Mouse (Mus musculus) layer of hippocampus, adult 9-11 months (tissue): ENCODE results near the gene Pard3b.

ENCODE experiments used
- DNase-seq: peaks from one replicate; pipeline ENCODE4 v3.0.0; 2022

Gene Pard3b

DNA sequence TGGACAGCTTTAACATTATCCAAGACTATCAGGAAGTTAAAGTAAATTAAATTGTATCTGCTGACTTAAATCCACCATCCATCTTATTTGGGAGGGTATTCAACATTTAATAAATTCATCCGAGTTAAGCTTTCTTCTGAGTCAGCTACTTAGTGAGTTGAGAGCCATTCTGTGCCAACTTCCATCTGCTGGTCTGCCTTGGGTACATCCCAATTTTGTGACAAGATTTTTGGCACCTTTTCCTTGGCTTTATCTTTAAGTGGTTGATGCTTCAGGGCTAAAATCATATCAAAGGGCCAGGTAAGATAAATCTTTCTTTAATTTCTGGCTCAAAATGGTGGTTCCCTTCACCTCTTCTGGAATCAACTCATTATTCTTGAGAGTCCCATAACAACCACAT is 640.0 kb downstream of the Pard3b start:
- no peak for DNase-seq

DNA sequence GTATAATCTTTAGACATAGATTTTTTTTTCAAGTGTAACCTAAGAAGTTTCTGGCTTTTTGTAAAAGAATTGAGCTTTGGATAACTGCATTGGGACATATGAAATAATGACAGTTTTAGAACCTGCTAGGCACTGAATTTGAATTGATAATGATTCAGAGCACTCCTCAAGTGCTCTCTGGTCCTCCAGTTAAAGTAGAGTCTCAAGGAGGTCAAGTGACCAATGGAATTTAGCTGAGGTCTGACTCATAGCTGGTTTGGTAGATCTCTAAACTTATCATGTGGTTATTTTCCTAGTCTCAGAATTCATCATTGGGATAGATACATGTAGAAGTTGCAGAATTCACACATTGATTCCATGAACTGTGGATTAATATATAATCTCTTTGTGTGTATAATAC is 642.0 kb downstream of the Pard3b start:
- no peak for DNase-seq

DNA sequence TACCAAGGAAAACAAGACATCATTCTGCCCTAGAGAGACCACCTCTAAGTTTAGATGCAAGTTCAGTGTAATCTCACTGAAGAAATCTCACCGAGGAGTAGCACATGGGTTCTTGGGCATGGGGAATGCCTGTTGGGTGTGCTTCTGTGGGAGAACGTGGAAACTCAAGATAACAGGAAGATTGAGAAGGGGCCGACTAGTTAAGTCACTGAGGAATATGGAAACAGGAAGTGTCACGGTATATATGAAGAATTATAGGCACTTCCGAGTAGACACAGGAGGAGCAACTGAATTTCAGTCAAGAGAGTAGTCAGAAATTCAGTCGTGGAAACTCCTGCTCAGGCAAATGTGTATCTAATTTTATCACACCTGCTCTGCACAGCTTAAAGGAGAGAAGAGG is 644.2 kb downstream of the Pard3b start:
- DNase-seq: no peak

DNA sequence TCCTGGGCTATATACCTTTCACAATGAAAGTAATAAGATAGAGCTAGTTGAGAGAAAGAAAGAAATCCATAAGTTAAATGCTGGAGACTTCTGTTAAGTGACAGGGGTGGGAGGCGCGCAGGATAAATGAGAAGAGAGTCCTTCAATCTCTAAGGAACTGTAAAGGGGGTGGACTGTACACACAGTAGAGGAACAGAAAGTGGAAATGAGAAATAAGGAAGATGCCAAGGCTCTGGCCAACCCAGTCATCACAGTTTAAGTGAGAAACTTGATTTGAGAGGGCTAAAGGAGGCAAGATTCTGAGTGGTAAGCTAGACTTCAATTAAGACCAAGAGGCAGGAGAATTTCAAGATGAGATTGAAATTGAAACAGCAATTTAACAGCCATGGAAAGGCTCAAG is 645.0 kb downstream of the Pard3b start:
- no peak for DNase-seq

DNA sequence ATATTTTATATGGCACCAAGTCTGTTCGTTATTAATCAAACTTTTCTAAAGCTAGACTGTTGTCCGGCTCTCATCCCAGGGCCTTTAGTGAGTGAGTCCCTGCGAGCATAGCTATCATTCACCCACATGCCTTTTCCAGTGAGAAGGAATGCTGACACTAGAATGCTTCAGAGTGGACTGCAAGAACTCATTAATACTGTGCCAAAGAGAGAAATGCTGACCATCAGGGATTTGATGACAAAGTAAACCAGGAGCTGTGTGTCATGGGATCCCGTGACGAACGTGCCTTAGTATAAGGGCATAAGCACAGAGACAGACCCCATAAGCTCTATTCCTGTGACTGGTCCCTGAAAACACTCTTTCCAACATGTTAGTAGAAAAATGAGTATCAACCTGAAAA is 670.8 kb downstream of the Pard3b start:
- no peak for DNase-seq

DNA sequence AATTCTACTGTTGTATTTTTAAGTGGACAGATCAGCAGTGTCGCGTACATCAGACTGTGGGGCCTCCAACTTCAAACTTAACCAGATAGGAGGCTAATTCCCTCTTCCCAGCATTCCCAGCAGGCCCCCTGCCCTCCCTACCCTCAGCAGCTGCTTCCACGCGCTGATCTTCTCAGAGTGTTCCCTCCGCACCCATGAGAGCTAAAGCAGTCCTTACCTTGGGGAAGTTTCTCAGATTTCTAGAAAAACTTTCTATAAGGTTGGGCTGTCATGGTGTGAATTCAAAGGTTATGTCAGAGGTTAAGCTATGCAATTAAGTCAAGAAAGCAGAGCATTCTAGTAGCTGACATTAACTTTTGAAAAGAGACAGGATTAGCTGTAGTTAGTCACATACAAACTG is 686.6 kb downstream of the Pard3b start:
- DNase-seq: no peak

DNA sequence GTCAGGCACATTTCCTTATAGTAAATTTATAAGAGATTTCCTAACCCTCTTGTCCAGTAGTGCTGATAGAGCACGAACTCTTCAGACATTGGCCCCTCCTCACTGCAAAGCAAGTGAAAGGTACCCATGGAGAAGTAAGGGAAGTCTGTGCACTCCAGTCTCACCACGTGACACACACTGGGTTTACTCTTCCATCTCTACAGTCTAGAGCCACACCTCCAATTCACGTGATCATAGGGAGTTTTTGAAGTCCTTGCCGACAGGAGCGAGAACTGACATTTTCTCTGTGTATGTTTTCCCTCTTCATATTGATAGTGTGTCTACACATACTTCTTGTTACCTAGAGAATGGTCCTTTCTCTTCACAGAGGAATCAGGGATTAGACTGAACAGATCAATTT is 689.1 kb downstream of the Pard3b start:
- no peak for DNase-seq

DNA sequence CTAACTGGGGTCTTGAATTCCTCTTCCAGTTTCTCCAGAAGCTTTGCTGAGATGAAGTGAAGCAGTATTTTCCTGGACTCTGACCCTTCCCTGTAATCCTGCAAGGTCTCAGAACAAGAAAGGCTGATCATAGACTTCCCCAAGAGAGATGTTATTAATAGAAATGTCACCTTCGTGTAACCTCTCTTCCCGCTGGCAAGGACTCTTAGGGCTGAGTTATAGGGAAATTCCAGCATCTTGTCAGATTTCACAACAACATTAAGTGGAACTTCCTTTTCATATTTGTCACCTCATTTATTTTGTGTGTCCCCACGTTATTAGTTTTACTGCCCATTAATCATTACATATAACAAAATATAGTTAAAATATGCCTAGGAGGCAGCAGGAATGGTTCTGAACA is 690.2 kb downstream of the Pard3b start:
- DNase-seq: no peak

DNA sequence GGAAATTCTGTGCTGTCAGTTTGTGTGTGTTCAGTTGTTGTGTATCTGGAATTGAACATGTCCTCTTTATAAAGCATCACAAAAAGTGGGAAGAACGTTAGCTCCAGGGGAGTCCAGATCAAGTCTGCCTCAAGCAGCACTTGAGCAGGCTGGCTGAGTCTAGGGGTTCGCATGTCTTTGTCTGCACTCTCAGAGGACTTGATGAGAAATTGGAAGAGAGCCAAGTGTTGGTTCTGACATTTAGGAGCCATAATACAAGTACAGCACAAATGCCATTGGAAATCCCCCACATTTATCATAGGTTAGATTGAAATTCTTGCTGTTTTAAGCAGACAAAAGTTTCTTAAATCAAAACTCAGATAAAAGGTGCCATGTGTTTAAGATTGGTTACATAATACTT is 694.4 kb downstream of the Pard3b start:
- DNase-seq: no peak

DNA sequence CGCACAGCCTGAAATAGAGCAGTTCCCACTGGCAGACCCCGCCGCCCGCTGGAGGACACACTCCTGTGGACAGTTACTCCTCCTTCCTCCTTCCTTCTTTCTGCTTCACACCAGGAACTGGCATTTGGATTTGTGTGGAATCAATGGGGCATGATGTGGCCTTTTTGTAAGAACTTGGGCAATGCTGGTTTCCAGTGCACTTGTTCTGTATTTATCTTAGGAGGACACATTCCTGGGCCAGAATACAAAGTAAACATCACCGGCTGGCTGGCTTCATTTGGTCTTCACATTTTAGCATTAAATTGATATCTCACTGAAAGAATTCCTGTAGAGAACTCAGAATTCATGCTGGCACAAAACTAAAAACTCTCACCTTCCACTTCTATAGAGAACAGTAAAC is 695.6 kb downstream of the Pard3b start:
- no peak for DNase-seq

DNA sequence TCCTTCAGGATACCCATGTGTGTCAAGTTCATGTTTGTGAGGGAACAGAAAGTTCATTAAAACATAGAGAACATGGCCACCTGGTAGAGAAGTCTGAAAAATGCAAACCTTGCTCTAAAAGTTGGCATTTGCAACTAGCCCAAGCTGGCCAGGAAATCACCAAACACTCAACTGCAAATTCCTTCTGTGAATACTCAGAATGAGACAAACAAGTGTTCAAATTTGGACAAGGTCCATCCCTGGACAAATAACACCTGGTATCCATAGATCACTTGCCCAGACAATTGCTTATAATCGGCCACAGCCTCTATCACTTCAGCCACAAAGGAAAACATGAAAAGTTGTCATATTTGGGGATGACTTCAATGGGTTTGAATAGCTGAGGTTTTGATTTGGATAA is 701.6 kb downstream of the Pard3b start:
- DNase-seq: no peak

DNA sequence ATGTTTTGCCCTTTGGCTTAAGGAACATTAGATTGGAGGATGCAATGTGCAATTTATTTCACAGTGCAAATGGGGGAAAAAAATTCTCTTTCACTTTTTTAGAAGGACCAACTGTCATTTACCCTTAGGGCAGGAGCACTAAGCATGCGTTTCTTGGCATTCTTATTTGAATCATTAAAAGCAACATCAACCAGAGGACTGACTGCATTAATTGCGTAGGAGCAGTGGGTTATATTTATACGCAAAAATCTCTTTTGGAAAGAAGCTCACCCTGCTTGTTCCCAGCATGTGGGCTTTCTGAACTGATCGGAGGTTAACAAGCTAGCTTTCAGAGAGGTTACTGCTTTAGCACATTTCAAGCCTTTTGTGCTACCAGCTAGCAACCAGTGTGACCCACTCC is 705.7 kb downstream of the Pard3b start:
- peak; percentile 5 for DNase-seq

DNA sequence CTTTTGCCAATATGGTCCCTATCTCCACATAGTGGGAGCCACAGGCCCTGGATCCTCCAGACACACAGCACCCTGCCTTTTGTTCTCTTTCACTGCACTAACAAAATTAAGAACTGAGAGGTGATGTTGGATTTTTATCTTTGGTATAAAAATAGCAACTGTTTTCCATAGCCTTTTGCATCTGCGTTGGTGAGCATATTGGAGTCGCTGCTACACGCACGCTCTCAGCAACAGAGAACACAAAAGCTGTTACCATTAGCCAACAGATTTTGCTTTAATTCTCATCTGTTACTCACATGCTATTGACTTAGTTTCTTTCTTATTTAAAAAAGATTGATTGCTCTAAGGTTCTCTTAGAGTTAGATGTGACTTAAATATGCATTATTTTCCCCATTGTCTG is 709.7 kb downstream of the Pard3b start:
- peak; percentile 44 for DNase-seq

DNA sequence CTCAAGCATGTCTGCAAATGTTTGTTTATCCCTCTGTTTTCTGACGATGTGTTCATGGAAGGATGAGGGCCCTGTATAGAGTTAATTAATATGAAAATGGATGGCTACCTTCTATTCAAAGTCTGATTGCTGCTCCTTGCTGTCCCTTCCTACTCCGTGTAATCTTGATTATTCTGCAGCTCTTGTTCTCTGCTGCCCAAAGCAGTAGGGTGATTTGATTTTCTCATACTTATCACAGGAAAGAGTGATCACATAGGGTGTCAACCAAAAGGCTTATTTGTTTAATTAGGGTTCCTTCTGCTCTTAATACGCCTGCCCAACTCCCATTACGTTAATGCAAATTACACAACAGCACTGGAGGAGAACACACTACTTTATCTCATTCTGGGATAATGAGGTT is 716.9 kb downstream of the Pard3b start:
- no peak for DNase-seq

DNA sequence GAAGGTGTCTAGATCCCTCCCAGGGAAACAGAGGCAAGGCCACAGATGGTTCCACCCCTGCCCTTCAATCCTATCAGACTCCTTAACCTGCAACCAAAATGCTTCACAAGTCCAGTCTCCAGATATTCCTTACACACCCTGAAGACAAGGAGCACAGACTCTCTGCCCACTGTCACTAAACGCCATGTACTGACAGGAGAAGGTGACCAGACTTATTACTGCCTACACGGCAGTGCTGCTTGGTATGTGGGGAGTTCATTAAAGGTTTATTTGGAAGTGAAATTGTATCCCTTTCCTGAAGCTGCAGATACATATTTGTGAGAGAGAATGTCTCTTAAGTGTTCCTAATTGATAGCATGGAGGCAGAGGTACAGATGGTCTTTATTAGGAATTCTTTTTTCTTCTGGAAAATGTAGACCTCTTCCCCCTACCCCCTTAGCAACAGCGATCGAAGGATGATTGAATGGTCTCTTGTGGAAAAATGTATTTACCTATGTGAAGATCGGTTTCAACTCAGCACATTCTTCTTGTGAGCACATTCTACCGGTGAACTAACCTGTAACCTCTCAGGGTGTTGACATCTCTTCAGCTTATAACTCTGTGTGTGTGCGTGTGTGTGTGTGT is 735.9 kb downstream of the Pard3b start:
- no peak for DNase-seq

DNA sequence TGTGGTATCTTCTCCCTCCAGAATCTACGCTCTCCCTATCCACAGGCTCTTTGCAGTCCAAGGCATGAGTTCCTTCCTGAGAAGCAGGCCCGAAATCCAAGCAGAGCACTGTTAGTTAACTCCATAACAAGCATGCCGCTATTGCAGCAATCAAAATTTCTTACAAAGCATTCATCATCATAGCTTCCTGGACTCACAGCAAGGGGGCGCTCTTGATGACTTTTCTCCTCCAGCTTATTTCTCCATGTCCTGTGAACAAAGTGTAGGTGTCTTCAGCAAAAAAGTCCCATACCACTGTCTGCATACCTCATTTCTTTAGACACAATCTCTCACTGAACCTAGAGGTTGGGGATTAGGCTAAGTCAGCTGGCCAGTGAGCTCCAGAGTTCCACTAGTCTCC is 739.7 kb downstream of the Pard3b start:
- no peak for DNase-seq

DNA sequence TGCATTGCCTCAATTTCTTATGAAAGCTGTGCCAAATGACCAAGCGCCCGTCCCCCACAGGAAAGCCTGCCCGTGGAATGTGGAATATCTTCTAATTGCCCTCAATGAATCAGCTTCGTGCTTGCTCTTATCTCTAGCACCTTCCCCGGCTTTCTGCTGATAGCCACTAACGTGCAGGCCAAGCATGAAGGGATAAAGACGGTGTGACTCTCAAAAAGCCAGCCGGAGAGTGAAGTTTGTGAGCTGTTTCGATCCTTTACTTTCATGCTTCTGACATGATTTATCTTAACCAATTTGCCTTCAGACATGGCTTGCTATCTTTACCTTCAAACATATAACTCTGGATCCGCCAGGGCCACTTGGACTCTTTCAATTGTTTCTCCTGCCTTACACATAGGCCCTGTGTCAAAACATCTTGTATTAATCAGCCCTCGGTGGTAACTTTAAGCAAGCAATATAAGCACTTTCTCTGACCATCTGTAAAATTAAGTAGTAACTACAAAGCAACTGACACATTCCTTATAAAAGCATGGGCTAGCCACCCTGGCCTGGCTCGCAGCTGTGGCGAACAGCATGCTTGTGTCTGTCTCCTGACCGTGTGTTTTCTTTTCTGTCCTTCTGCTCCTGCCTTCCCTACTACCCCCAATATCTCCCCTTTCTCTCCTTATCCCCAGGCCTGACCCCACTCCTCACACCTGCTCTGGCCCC is 744.3 kb downstream of the Pard3b start:
- DNase-seq: no peak

DNA sequence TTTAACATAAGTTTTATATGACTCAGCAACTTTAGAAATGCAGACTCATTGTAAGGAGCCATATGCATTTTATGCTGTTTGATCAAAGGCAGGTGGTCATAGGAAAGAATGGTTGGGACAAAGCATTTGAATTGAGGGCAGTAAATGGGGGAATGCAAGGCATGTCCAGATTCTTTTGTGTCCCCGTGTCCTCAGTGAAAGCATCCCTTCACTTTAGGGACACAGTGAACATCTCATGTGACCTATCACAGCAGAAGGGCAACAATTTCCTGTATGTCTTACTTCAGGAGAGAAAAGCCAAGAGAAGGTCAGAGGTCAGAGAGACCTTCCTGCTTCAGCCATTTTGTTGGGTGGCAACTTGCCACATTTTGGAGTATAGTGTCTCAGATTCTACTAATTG is 745.6 kb downstream of the Pard3b start:
- DNase-seq: no peak

DNA sequence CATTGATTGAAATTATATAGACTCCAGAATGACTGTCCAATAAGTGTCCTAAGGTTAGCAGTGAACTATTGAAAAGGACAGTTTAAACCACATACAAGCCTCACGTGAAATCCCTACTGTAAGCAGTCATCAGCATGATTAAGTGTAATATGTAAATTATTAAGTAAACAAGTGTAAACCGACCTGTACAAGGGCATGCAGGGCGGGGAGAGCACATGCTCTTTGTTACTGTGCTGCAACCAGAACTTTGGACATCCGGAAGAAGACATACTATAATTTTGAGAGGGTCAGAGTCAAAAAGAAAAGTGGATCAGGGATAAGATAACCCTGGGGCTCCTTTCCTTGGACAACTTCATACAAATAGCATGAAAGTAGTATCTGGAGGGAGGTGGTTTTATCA is 749.4 kb downstream of the Pard3b start:
- no peak for DNase-seq

DNA sequence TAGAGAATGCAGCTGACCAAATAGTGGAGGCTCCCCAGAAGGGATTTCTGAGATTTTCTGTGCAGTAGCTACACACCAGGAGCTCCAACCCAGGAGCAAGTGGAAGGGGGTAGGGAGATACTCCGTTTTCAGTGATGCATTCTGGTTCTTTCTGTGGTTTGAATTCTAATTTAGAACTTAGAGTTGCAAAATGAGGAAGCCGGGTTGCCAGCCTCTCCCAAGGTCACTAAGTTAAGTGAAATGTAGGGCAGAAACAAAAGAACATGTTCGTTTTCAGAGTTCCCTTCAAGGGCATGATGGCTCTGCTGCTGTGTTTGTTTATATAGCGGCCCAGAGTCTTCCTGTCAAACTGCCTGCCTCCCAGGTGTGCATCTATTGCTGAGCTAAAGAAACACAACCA is 754.2 kb downstream of the Pard3b start:
- no peak for DNase-seq

DNA sequence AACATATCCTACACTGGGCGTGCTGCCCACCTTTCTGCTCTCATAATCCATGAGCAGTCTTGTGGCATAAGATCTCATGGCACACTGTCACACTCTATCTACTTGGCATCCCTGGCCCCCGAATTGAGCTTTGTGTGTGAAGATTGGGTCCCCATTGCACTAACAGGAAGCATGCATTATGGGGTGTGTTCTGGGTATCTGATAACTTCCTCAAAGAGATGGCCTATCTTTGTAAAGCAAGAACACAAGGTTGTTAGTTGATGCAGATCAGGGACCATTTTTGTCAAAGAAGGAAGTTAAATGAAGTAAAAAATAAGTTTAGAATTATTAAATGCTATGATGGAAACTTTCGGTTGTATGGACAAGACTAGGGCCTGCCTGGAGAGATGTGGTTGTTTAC is 755.9 kb downstream of the Pard3b start:
- DNase-seq: no peak

DNA sequence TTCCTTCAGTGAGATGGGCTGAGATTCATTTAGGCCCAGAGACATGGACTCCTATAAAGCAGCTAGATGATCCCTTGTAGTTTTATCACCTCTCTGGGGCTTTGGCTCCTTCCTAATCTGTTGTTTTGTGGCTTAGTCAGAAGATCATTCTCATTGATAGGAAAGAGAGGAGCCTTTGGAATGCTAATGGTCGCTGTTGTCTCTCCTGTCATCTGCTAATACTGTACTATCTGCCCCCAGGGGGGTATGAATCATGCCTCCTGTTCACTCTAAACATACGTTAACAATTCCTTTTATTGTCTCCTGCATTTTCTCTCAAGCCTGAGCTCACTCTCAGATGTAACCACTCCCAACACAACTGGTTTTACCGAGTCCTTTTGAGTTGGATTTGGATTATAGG is 759.6 kb downstream of the Pard3b start:
- DNase-seq: no peak

DNA sequence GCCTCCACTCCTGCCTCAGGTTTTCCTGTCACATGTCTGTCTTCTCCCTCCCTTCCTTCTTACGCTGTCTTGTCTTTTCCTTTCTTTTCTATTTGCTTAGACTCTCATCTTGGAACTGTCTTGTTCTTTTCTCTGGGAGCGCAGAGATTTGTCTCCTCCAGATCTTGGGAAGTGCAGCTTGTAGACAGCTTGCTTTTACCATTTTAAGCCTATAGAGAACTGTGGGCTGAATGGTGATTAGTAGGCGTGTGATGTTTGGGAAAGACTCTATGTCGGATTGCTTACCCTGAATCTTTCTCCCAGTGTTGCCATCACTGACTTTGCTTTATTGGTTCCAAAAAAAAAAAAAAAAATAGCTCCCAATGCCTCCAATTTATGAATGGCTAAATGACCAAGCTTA is 760.1 kb downstream of the Pard3b start:
- no peak for DNase-seq

DNA sequence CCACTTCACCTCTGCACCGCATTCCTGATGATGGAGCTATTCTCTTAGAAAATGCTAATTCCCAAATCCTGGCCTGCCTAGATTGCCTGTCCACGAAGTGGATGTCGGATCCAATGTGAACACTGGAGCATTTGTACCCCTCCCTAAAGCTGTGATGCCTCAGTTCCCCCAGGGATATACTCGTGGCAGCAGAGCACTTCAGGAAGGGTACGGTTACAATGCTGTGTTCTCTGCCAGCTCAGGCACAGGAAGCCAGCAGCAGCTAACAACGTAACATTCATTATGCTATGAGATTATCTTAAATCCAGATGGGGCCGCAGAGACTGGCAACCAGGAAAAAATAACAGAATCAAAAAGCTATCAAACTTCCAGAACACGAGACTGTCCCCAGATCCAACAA is 766.4 kb downstream of the Pard3b start:
- no peak for DNase-seq

DNA sequence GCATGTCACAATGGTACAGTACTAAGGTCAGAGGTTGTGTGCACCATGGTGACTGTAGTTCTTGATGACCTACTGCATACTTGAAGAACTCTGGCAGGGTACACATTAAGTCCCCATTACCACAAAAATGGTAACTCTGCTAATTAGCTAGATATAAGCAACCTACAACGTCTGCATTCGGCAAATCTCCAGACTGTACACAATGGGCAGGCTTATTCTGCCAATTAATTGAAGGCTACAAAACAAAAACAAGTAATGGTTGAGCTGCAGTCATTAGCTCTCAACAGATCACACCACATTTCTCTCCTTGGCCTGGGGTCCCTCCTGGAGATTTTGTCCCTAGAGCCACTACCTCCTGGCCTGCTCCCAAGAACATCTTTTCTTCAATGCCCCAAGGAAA is 772.7 kb downstream of the Pard3b start:
- DNase-seq: no peak
